Mouse (Mus musculus): ENCODE measurements around the gene Ppp1r13l. TPM values are rescaled to one million over a fixed set of nuclear protein-coding genes. Genes with fewer than 3 reads are reported as not detected.

The Ppp1r13l gene
- polyA plus RNA-seq, 1 experiment: 8.2 TPM

DNA sequence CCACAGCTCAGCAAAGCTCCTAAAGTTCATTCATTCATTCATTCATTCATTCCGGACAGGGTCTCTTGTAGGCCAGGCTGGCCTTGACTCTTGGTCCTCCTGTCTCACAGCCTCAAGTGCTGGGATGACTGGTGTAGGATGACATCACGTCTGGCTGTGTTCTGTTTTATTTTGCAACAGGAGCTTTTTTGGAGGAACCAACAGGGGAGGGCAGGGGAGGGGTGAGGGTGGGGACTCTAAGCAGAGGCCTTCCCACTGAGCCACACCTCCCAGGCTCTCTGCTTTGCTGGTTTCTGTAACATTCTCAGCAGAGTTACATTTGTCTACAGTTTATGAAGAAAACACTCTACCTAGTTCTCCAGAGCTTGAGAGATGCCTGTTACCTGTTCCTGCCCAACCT, 21.5 kb upstream of the Ppp1r13l start:
- no peak for DNase-seq (ENCODE audit: low read depth)
- no peak for TF ChIP-seq POLR2A (IDR thresholded peaks at IDR 0.05; ENCODE audit: borderline replicate concordance, extremely low read depth, insufficient read depth, insufficient read length, poor library complexity, severe bottlenecking)
- no peak for TF ChIP-seq CTCF (IDR thresholded peaks at IDR 0.05; ENCODE audit: borderline replicate concordance, extremely low read depth, insufficient read depth, insufficient read length)

DNA sequence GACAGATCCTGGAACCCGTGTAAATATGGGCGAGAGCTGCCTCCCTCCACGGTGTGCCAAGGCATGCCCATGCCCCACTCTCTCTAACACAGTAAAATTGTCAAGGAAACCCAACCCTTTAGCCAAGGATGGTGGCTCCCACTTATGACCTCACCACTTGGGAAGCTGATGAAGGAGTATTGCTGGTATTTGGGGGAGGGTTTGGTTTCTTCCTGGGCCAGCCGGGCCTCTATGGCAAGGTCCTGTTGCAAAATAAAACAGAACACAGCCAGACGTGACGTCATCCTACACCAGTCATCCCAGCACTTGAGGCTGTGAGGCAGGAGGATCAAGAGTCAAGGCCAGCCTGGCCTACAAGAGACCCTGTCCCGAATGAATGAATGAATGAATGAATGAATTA, 21.0 kb upstream of the Ppp1r13l start:
- TF ChIP-seq CTCF (IDR thresholded peaks at IDR 0.05; ENCODE audit: borderline replicate concordance, extremely low read depth, insufficient read depth, insufficient read length) (no peak), POLR2A (IDR thresholded peaks at IDR 0.05; ENCODE audit: borderline replicate concordance, extremely low read depth, insufficient read depth, insufficient read length, poor library complexity, severe bottlenecking) (no peak)
- DNase-seq (ENCODE audit: low read depth): no peak

DNA sequence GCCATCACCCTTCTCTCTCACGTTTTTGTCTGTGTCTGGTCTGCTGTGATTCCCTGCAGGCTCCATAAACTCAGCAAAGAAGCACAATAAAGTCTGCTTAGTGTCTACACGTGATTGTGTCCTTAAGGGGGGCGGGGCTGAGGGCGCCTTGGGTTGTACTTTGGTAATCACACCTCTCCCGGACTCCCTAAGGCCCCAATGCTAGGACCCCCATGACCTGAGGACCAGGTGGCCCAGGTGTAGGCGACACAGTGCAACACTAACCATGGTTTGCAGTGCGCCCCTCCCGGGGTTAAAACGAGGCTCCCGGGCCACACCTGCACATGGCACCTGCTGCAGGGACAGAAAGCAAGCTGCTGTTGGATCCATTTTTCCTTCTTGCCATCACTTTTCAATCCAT, 18.3 kb upstream of the Ppp1r13l start:
- no peak for DNase-seq (ENCODE audit: low read depth)
- TF ChIP-seq POLR2A (IDR thresholded peaks at IDR 0.05; ENCODE audit: borderline replicate concordance, extremely low read depth, insufficient read depth, insufficient read length, poor library complexity, severe bottlenecking) (no peak), CTCF (IDR thresholded peaks at IDR 0.05; ENCODE audit: borderline replicate concordance, extremely low read depth, insufficient read depth, insufficient read length) (no peak)

DNA sequence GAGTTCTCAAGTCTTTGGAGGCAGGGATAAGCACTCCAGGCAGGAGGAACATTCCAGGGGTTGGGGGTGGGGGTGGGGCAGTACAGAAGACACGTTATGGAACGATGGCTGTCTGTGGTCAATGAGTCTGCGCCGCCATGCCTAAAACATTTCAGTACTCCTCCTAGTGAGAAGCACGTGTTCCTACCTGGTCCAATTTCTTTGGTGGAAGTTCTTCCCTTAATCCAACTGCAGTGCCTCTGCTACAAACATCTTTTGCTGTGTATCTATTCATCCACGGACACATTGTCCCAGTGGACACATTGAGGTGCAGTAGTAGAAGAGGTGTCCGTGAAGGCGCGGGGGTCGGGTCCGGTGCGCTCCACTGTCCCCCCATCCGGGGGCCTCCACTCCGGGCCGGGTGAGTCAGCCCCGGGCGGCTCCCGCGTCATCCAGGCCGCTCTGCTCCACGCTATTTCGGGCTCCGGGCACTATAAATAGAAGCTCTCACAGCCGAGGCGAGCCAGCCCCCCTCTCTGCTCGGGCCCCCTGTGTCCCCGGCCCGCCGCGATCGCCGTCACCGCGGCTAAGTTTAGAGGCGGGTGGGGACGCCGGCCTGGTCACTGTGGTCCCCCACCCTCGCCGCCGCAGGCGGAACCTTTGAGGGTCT, 17.7 kb upstream of the Ppp1r13l start:
- no peak for TF ChIP-seq POLR2A (IDR thresholded peaks at IDR 0.05; ENCODE audit: borderline replicate concordance, extremely low read depth, insufficient read depth, insufficient read length, poor library complexity, severe bottlenecking)
- no peak for TF ChIP-seq CTCF (IDR thresholded peaks at IDR 0.05; ENCODE audit: borderline replicate concordance, extremely low read depth, insufficient read depth, insufficient read length)
- DNase-seq (ENCODE audit: low read depth): no peak

DNA sequence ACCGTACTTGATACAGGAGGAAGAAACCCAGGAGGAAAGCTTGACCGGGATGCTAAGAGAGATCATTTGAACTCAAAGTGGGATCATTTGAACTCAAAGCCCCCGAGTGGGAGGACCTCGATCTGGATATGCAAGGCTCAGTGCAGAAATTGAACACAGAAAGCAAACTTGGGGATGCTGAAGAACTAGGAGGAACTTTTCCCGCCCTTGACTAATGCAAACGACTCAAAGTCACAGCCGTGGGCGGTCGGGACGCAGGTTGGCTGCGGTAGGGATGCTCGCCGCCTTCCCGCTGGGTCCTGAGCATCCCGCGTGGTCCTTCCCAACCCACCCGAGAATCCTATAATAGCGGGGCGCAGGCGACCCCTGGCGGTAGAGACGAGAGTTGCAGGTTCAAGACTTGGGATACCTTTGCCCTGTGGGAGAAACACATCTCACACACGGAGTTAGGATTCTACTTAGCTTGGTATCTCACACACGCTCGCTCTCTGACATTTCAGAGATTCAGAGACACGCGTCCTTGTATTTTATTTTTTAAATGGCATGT, 17.0 kb upstream of the Ppp1r13l start:
- peak; percentile 86 for DNase-seq (ENCODE audit: low read depth)
- TF ChIP-seq POLR2A (IDR thresholded peaks at IDR 0.05; ENCODE audit: borderline replicate concordance, extremely low read depth, insufficient read depth, insufficient read length, poor library complexity, severe bottlenecking) (no peak), CTCF (IDR thresholded peaks at IDR 0.05; ENCODE audit: borderline replicate concordance, extremely low read depth, insufficient read depth, insufficient read length) (peak; percentile 97)

DNA sequence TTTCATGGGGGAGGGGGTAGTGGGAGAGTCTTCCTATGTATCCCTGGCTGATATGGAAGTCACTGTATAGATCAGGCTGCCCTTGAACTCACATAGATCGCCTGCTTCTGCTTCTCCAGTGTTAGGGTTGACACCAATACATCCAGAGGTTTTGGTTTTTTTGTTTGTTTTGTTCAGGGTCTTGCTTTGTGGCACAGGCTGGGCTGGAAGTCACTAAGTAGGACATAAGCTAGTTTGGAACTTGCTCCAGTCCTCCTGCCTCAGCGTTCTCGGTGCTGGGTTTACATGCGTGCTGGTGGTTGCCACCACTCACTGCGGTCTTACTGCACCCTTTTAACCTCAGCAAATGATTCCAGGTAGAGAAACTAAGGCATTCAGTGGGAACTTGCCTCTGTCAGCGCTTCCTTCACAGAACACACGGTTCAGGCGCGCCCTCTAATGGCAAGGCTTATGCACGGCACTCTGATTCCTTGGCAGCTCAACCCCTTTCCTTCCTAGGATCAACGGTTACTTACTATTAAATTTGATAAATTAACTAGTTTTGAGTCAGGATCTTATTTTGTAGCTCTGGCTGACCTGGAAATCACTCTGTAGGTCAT, 16.2 kb upstream of the Ppp1r13l start:
- TF ChIP-seq POLR2A (IDR thresholded peaks at IDR 0.05; ENCODE audit: borderline replicate concordance, extremely low read depth, insufficient read depth, insufficient read length, poor library complexity, severe bottlenecking) (no peak), CTCF (IDR thresholded peaks at IDR 0.05; ENCODE audit: borderline replicate concordance, extremely low read depth, insufficient read depth, insufficient read length) (peak; percentile 95)
- DNase-seq (ENCODE audit: low read depth): peak; percentile 84

DNA sequence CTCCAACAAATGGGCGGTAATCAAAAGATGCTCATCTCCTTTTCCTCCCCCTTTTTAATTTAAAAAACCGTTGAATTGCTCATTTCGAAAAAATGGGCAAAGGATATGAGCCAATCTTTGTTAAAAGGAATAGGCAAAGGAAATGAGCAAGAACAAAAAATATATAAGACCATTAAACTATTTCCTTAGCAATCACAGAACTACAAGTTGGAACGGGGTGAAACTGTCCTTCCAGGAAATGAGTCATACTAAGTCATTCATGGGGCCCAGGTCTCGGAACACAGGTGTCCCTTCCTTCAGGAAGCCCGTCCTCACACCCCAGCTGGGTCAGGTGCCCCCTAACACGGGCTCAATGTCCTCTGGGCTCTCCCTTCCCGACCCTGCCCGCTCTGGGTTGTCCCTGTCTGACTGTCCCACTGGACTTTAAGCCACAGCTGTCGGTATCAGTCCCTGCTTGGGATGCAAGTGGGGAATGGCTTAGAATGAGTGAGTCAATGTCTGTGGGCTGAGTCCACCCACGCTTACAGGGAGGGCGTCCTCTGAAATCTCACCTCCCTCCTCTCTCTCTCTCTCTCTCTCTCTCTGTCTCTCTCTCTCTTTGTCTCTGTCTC, 15.2 kb upstream of the Ppp1r13l start, which contains the start of gene Ercc1:
Ercc1 (plus strand) TSS at position 542 of the 611 bp plus-strand sequence.
- DNase-seq (ENCODE audit: low read depth): no peak
- no peak for TF ChIP-seq POLR2A (IDR thresholded peaks at IDR 0.05; ENCODE audit: borderline replicate concordance, extremely low read depth, insufficient read depth, insufficient read length, poor library complexity, severe bottlenecking)
- TF ChIP-seq CTCF (IDR thresholded peaks at IDR 0.05; ENCODE audit: borderline replicate concordance, extremely low read depth, insufficient read depth, insufficient read length): no peak

DNA sequence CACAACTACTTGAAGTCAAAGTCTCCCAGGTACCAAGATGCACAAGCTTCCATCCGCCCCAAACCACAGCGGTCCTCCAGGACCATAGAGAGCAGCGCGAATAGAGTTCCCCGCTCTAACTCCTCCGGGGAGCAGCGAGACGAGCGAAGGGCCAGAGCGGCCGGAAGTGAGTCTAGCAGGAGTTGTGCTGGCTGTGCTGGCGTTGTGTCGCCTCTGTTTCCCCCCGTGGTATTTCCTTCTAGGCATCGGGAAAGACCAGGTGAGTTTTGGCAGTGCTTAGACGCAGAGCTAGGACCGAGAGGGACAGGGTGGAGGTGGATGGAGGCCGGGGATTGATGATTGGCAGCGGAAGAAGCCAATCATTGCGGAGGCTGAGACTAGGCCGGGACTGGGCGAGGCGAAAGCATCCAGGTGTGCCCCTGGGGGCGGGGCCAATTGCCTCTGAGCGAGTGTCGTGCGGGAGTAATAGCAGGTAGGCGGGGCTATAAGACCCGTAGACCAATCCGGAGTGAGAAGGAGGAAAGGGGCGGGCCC, 14.5 kb upstream of the Ppp1r13l start:
- DNase-seq (ENCODE audit: low read depth): peak; percentile 98
- TF ChIP-seq CTCF (IDR thresholded peaks at IDR 0.05; ENCODE audit: borderline replicate concordance, extremely low read depth, insufficient read depth, insufficient read length) (no peak), POLR2A (IDR thresholded peaks at IDR 0.05; ENCODE audit: borderline replicate concordance, extremely low read depth, insufficient read depth, insufficient read length, poor library complexity, severe bottlenecking) (peak; percentile 31; the same call in 1 of the 2 replicates)

DNA sequence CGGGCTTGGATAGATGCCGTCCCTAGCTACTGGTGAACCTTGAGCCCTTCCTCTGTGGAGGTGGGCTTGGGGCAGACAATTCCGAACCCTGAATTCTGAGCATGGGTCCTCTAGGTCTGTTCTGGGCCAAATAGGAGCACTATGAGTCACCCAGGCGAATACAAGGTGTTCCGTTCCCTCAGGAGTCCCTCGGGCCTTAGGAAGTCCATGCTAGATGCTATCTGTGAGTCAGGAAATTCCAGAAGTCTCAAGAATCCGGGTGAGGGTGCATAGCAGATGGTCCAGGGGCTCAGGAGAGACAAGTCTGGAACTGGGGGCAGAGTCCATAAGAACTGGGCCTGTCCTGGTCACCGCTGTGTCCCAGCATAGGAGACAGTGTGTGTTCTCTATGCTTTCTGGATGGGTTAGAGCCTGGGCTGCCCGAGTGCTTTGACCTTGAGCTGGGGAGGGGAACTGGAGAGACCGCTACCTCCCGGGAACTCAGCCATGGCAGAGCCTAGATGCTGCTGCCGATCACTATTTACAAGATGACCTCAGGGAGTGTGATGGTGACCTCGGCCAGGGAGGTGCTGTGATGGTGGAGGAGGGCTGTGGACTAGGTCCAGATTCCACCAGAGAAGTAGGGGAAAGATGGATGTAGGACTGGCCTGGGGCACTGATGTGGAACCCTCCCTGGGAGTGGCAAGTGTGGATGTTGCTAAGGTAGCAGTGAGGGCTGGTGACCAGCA, 10.2 kb upstream of the Ppp1r13l start:
- DNase-seq (ENCODE audit: low read depth): no peak
- TF ChIP-seq POLR2A (IDR thresholded peaks at IDR 0.05; ENCODE audit: borderline replicate concordance, extremely low read depth, insufficient read depth, insufficient read length, poor library complexity, severe bottlenecking) (no peak), CTCF (IDR thresholded peaks at IDR 0.05; ENCODE audit: borderline replicate concordance, extremely low read depth, insufficient read depth, insufficient read length) (no peak)

DNA sequence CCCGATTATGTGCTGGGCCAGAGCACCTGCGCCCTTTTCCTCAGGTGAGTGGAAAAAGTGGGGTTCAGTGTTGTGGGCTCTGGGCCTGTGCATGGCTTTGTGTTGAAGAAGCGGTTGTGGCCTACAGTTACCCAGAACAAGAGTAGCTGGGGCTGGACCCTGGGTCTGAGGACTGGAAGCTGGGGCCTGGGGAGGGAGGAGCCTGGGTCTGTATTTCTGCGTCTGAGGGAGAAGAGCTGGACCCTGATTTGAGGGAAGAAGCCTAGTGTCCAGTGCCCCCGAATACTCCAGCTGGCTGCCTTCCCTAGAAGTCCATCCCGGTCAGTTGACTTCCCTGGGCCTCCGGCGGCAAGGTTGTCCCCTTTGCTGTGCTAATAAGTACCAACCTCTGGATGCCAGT, 9.3 kb upstream of the Ppp1r13l start:
- DNase-seq (ENCODE audit: low read depth): no peak
- TF ChIP-seq CTCF (IDR thresholded peaks at IDR 0.05; ENCODE audit: borderline replicate concordance, extremely low read depth, insufficient read depth, insufficient read length) (no peak), POLR2A (IDR thresholded peaks at IDR 0.05; ENCODE audit: borderline replicate concordance, extremely low read depth, insufficient read depth, insufficient read length, poor library complexity, severe bottlenecking) (no peak)

DNA sequence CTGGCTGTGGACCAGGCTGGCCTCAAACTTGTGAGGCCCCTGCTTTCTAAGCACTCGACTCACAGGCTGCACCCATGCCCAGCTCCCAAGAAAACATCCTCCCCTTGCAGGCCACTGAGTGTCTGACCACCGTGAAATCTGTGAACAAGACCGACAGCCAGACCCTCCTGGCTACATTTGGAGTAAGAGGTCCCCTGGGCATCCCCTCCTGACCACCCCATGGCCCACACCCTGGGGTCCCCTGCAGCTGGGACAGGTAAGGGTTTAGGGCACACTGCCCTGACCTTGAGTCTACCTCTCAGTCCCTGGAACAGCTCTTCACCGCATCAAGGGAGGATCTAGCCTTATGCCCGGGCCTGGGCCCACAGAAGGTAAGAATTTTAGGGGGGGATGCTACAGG, 4.6 kb upstream of the Ppp1r13l start:
- TF ChIP-seq POLR2A (IDR thresholded peaks at IDR 0.05; ENCODE audit: borderline replicate concordance, extremely low read depth, insufficient read depth, insufficient read length, poor library complexity, severe bottlenecking): no peak
- no peak for DNase-seq (ENCODE audit: low read depth)

Measured in brain, embryonic 14.5 days (tissue).